Mouse (Mus musculus) thymus, adult 2 months (tissue): Measurements from ENCODE around the gene Atf3. TPM values are rescaled to one million over a fixed set of nuclear protein-coding genes. Genes with fewer than 3 reads are reported as not detected.
A peak's percentile ranks its signal among the peaks of the same experiment; 100 is the strongest.

Experiments
- DNase-seq: peaks from one replicate; pipeline ENCODE4 v3.0.0; 2021
- H3K27ac ChIP-seq: fragments of 200-500 bp; 2 replicates; pipeline ENCODE4 v1.5.1; 2012; ENCODE audit warnings: low read length, control low read depth; ENCODE audit not compliant: control insufficient read depth, insufficient read depth
- H3K27me3 ChIP-seq: fragments of 200-500 bp; 2 replicates; pipeline ENCODE4 v1.6.1; 2012; ENCODE audit warnings: mild to moderate bottlenecking, low read length, moderate library complexity, mixed read lengths; ENCODE audit not compliant: control insufficient read depth, insufficient read depth
- H3K36me3 ChIP-seq: fragments of 200-500 bp; 2 replicates; pipeline ENCODE4 v1.6.1; 2012; ENCODE audit warnings: mild to moderate bottlenecking, low read length, moderate library complexity; ENCODE audit not compliant: control insufficient read depth, insufficient read depth
- H3K4me1 ChIP-seq: fragments of 200-500 bp; replicated peaks from 2 replicates; pipeline ENCODE4 v1.6.1; 2012; ENCODE audit warnings: low read length; ENCODE audit not compliant: control insufficient read depth, insufficient read depth
- H3K4me3 ChIP-seq: fragments of 200-500 bp; 2 replicates; pipeline ENCODE4 v1.5.1; 2012; ENCODE audit warnings: mild to moderate bottlenecking, low read length, control low read depth, moderate library complexity; ENCODE audit not compliant: control insufficient read depth, insufficient read depth
- CTCF ChIP-seq: fragments of 200-500 bp; IDR thresholded peaks from 2 replicates; pipeline ENCODE4 v1.5.1; 2012; ENCODE audit warnings: mild to moderate bottlenecking, control low read depth, low read length, moderate library complexity, borderline replicate concordance; ENCODE audit not compliant: control insufficient read depth, poor library complexity, insufficient read depth; ENCODE audit errors: extremely low read depth
- POLR2A ChIP-seq: fragments of 200-500 bp; IDR thresholded peaks from 2 replicates; pipeline ENCODE4 v1.6.1; 2012; ENCODE audit warnings: mild to moderate bottlenecking, low read length, control low read depth, moderate library complexity; ENCODE audit not compliant: control insufficient read depth, poor library complexity, insufficient read depth; ENCODE audit errors: extremely low read depth
- WGBS: fragments of 180-500 bp; shearing (Covaris S2); methylation state at CpG from one replicate; pipeline ENCODE4 v1.1.7; 2018; 5-methylcytosine and 5-hydroxymethylcytosine counted together
- polyA plus RNA-seq: library from polyadenylated mRNA; depleted of rRNA; stranded (reverse); fragments of >200 nt; gene quantifications from 2 replicates; pipeline ENCODE4 v1.2.3, GENCODE M21; 2012; rRNA removed

Gene Atf3
- polyA plus RNA-seq, 1 experiment: 4.2 TPM

GRCm38 (mm10) chr1:191125811-191126638 lies 91.8 kb downstream of the Atf3 start:
- Histone ChIP-seq H3K4me3 (peak overlapping the region; percentile 35), H3K27me3 (no peaks in the 10 kb centered on the region; the same call in 1 of the 2 replicates), H3K36me3 (no peaks in the 10 kb centered on the region), H3K4me1 (peaks cover 3% of the 10 kb centered on the region), H3K27ac (no peak overlapping the region)
- TF ChIP-seq POLR2A (no peak), CTCF (peak; percentile 85; the same call in 1 of the 2 replicates)
- DNase-seq: peak; percentile 74
- WGBS: 9% methylated on average over 38 of the region's 38 CpGs

- Histone ChIP-seq H3K27ac (no peak overlapping the region), H3K4me3 (no peak overlapping the region), H3K4me1 (peaks cover 3% of the 10 kb centered on the region), H3K36me3 (no peaks in the 10 kb centered on the region), H3K27me3 (no peaks in the 10 kb centered on the region; the same call in 1 of the 2 replicates)
- DNase-seq: no peak
- WGBS: 69% methylated on average over 4 of the region's 4 CpGs
- TF ChIP-seq POLR2A: no peak
- TF ChIP-seq CTCF: no peak
Observed at GRCm38 (mm10) chr1:191124288-191124687, 93.6 kb downstream of the Atf3 start.

GRCm38 (mm10) chr1:191123696-191124095 lies 94.1 kb downstream of the Atf3 start:
- no peak for TF ChIP-seq POLR2A
- TF ChIP-seq CTCF: no peak
- Histone ChIP-seq H3K4me3 (no peak overlapping the region), H3K27me3 (no peaks in the 10 kb centered on the region; the same call in 1 of the 2 replicates), H3K4me1 (peaks cover 3% of the 10 kb centered on the region), H3K36me3 (no peaks in the 10 kb centered on the region), H3K27ac (no peak overlapping the region)
- 91% methylated on average over 2 of the region's 2 CpGs for WGBS
- no peak for DNase-seq

- Histone ChIP-seq H3K36me3 (no peaks in the 10 kb centered on the region), H3K27ac (no peak overlapping the region), H3K4me1 (peaks cover 3% of the 10 kb centered on the region), H3K4me3 (no peak overlapping the region), H3K27me3 (no peaks in the 10 kb centered on the region; the same call in 1 of the 2 replicates)
- TF ChIP-seq POLR2A (no peak), CTCF (no peak)
- DNase-seq: no peak
- WGBS: 59% methylated on average over 3 of the region's 3 CpGs
Observed at GRCm38 (mm10) chr1:191122744-191123143, 95.1 kb downstream of the Atf3 start.

Other genes with a start within 250 kb of the Atf3 start
- 2.1 and 3.4 TPM in 2 replicates for gene Vash2, start 238.7 kb downstream of the Atf3 start, polyA plus RNA-seq
- 56.7 and 58.9 TPM in 2 replicates for gene Flvcr1, start 191.9 kb downstream of the Atf3 start, polyA plus RNA-seq
- not detected in 2 replicates for gene Spata45, start 181.4 kb downstream of the Atf3 start, polyA plus RNA-seq
- 4.6 and 5.2 TPM in 2 replicates for gene Tatdn3, start 155.1 kb downstream of the Atf3 start, polyA plus RNA-seq
- gene Nsl1, start 155.0 kb downstream of the Atf3 start, polyA plus RNA-seq: 8.1 and 17.6 TPM in 2 replicates
- 12.6 and 18.4 TPM in 2 replicates for gene Batf3, start 120.2 kb downstream of the Atf3 start, polyA plus RNA-seq
- gene Fam71a, start 53.2 kb downstream of the Atf3 start, polyA plus RNA-seq: not detected in 2 replicates
- 47.1 and 64.5 TPM in 2 replicates for gene Nenf, start 100.2 kb upstream of the Atf3 start, polyA plus RNA-seq
- gene Tmem206, start 107.9 kb upstream of the Atf3 start, polyA plus RNA-seq: 17.2 and 17.8 TPM in 2 replicates
- gene Ppp2r5a, start 185.2 kb upstream of the Atf3 start, polyA plus RNA-seq: 145 and 167 TPM in 2 replicates